In genomic region chr4:72014221-72014850, GRCm38 (mm10) we compare ENCODE assay signal across 15 mouse cellular contexts.
A peak's percentile ranks its signal among the peaks of the same experiment; 100 is the strongest.
DNase-seq lines count a peak whose midpoint lies in the region; ATAC-seq and TF ChIP-seq lines count a peak whose summit lies in the region.
"Had no signal": no experiment of that assay in that cellular context is flagged by ENCODE, and none has a peak within 500 bp of the region (broad histone marks: within the 10 kb centered on the region; RNA-seq: fewer than 3 reads in every experiment).

No protein-coding gene starts in this region.

- no peak overlapping the region for H3K4me2 ChIP-seq in kidney, postnatal 0 days (ENCODE audit: low read length)
- H3K4me2 ChIP-seq: liver, embryonic 13.5 days; lung, embryonic 15.5 days had no signal

- H3K9me3 ChIP-seq in kidney, postnatal 0 days (replicated peaks; ENCODE audit: low read length): no peaks in the 10 kb centered on the region
- H3K9me3 ChIP-seq: liver, embryonic 13.5 days; lung, embryonic 15.5 days had no signal

- ATAC-seq in kidney, postnatal 0 days (replicated peaks; ENCODE audit: low FRiP score, low read depth): peak; percentile 72; the same call in 1 of the 2 replicates
- ATAC-seq: activated CD4-positive, CD25-positive, alpha-beta regulatory T cell, adult 4 months; hindbrain, postnatal 0 days; midbrain, embryonic 16.5 days; Patski had no signal

- 45% methylated on average over 2 of the region's 2 CpGs for WGBS in kidney, postnatal 0 days

- DNase-seq in kidney, adult 9 months: peak; percentile 17
- DNase-seq in kidney, adult 8-10 months: no peak
- DNase-seq in urinary bladder, postnatal 14 days (ENCODE audit: low spot score): peak; percentile 9
- no peak for DNase-seq in urinary bladder, adult 2 months (ENCODE audit: low spot score)
- DNase-seq in kidney, postnatal 0 days (ENCODE audit: low spot score): peak; percentile 91
- DNase-seq in embryo, embryonic 10.5 days (ENCODE audit: low spot score): no peak
- no peak for DNase-seq in MN1 (ENCODE audit: low spot score)
- DNase-seq: cerebellum, adult 9-10 months; liver, embryonic 13.5 days had no signal

- peak overlapping the region; percentile 42 for H3K27ac ChIP-seq in kidney, postnatal 0 days
- H3K27ac ChIP-seq: hindbrain, postnatal 0 days; liver, embryonic 13.5 days; lung, embryonic 15.5 days had no signal

- no peak for TF ChIP-seq CTCF in kidney, postnatal 0 days (IDR thresholded peaks at IDR 0.05; ENCODE audit: low read depth)

- no peak overlapping the region for H3K4me3 ChIP-seq in kidney, postnatal 0 days (replicated peaks; ENCODE audit: low read depth, low read length)
- H3K4me3 ChIP-seq: liver, embryonic 13.5 days; lung, embryonic 15.5 days; megakaryocyte, embryonic 14.5 days had no signal

- H3K9ac ChIP-seq in kidney, postnatal 0 days (ENCODE audit: low read depth, low read length): no peak overlapping the region
- H3K9ac ChIP-seq: liver, embryonic 13.5 days; lung, embryonic 15.5 days had no signal

- no peaks in the 10 kb centered on the region for H3K4me1 ChIP-seq in kidney, postnatal 0 days (replicated peaks; ENCODE audit: insufficient read depth, low read length)
- H3K4me1 ChIP-seq: liver, embryonic 13.5 days; lung, embryonic 15.5 days; megakaryocyte, embryonic 14.5 days had no signal

- H3K27me3 ChIP-seq in kidney, postnatal 0 days (ENCODE audit: insufficient read depth, low read length): no peaks in the 10 kb centered on the region
- H3K27me3 ChIP-seq: liver, embryonic 13.5 days; lung, embryonic 15.5 days; megakaryocyte, embryonic 14.5 days; Patski had no signal

- no peaks in the 10 kb centered on the region for H3K36me3 ChIP-seq in kidney, postnatal 0 days (ENCODE audit: insufficient read depth, low read length)
- H3K36me3 ChIP-seq: liver, embryonic 13.5 days; lung, embryonic 15.5 days had no signal

Comparison
In these comparisons a context has a peak if more than half of its experiments do, and no peak if none do; other contexts are left out.
1. DNase-seq: peak in kidney, adult 9 months (single experiment), urinary bladder, postnatal 14 days (single experiment) and kidney, postnatal 0 days (single experiment); none in kidney, adult 8-10 months (0 of 2), urinary bladder, adult 2 months (single experiment), embryo, embryonic 10.5 days (single experiment) and MN1 (single experiment).